Mouse (Mus musculus): ENCODE measurements around the gene Smarcc2. TPM values are rescaled to one million over a fixed set of nuclear protein-coding genes. Genes with fewer than 3 reads are reported as not detected.
"Not testable (repeated sequence)": the region's sequence is repeated elsewhere in the genome, so short reads cannot be mapped to it uniquely, and the experiment has no call there.

Gene Smarcc2
- polyA plus RNA-seq, 1 experiment from 2014 or later, result 149 TPM

DNA sequence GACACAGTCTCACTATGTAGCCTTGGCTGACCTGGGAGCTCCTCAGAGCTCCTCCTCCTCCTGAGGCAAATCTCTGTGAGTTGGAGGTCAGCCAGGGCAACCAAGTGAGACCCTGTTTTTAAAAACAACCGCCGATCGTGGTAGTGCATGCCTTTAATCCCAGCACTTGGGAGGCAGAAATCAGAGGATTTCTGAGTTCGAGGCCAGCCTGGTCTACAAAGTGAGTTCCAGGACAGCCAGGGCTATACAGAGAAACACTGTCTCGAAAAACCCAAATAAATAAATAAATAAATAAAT lies 46.3 kb downstream of the Smarcc2 start:
- not testable (repeated sequence) for H3K4me1 ChIP-seq; H3K9ac ChIP-seq (replicated peaks); ATAC-seq (ENCODE audit: low FRiP score); H3K27ac ChIP-seq (replicated peaks); H3K36me3 ChIP-seq; H3K27me3 ChIP-seq (replicated peaks); H3K4me2 ChIP-seq; H3K9me3 ChIP-seq (replicated peaks); H3K4me3 ChIP-seq (replicated peaks)
- WGBS, result 89% methylated on average over 5 of the region's 5 CpGs

DNA sequence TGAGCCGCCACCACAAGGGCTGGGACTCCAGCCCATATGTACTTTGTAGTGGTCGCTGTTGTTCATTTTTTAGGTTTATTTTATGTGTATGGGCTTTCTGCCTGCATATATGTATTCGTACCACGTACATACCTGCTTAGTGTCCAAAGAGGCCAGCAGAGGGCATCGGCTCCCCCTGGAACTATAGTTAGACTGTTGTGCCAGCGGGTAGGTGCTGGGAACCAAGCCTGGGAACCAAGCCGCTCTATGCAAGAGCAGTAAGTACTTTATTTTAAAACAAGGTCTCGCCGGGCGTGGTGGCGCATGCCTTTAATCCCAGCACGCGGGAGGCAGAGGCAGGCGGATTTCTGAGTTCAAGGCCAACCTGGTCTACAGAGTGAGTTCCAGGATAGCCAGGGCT lies 46.9 kb downstream of the Smarcc2 start:
- ATAC-seq (ENCODE audit: low FRiP score), result no peak
- Histone ChIP-seq H3K4me2 (no peak overlapping the region), H3K9ac (replicated peaks) (no peak overlapping the region), H3K27ac (replicated peaks) (no peak overlapping the region), H3K4me3 (replicated peaks) (no peak overlapping the region), H3K9me3 (replicated peaks) (no peaks in the 10 kb centered on the region), H3K4me1 (0 out of 2 replicates have a peak, but pooled peaks cover 4% of the 10 kb centered on the region), H3K27me3 (replicated peaks) (no peaks in the 10 kb centered on the region), H3K36me3 (0 out of 2 replicates have a peak, but pooled peaks cover 7% of the 10 kb centered on the region)
- WGBS, result 95% methylated on average over 14 of the region's 14 CpGs

DNA sequence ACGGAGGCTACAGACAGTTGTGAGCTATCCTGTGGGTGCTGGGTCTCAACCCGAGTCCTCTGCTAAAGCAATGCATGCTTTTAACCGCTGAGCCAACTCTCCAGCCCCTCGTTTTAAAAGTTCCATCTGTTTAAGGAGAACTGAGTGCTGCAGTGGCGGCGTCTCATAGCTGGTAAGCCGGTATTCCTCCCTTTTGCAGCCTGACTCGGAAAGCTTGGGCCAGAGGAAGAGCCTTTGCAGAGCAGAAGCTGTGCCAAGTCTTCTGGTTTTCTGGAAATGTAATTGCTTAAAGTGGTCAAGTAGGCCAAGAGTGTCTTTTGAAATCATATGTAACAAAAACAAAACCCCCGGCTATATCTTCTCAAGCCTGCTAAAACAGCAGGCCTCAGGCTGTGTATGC lies 49.2 kb downstream of the Smarcc2 start:
- Histone ChIP-seq H3K4me2 (no peak overlapping the region), H3K9ac (replicated peaks) (no peak overlapping the region), H3K4me3 (replicated peaks) (no peak overlapping the region), H3K9me3 (replicated peaks) (no peaks in the 10 kb centered on the region), H3K4me1 (0 out of 2 replicates have a peak, but pooled peaks cover 4% of the 10 kb centered on the region), H3K27ac (replicated peaks) (no peak overlapping the region), H3K27me3 (replicated peaks) (no peaks in the 10 kb centered on the region), H3K36me3 (peaks cover 8% of the 10 kb centered on the region; the same call in 1 of the 2 replicates)
- 84% methylated on average over 9 of the region's 9 CpGs for WGBS
- no peak for ATAC-seq (ENCODE audit: low FRiP score)

DNA sequence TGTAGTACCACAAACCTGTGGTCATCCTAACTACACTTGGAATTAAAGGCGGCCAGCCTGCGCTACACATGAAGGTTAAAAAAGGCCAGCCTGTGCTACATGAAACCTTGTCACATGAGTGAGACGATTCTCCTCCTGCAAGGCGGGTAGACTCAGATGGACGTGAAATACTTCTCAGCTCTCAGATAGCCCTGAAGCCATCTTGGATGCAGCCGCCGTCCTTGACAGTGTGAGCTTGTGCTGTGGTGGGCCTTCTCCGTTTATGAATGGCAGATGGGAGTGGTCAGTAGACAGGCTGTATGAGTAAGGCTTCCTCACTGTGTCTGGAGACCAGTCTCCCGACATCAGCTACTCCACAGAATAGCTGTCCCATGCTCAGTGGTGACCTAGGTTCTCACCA lies 50.2 kb downstream of the Smarcc2 start:
- Histone ChIP-seq H3K36me3 (peaks cover 15% of the 10 kb centered on the region; the same call in 1 of the 2 replicates), H3K9ac (replicated peaks) (no peak overlapping the region), H3K4me2 (no peak overlapping the region), H3K27me3 (replicated peaks) (no peaks in the 10 kb centered on the region), H3K9me3 (replicated peaks) (no peaks in the 10 kb centered on the region), H3K27ac (replicated peaks) (no peak overlapping the region), H3K4me3 (replicated peaks) (no peak overlapping the region), H3K4me1 (0 out of 2 replicates have a peak, but pooled peaks cover 4% of the 10 kb centered on the region)
- WGBS, result 89% methylated on average over 9 of the region's 9 CpGs
- ATAC-seq (ENCODE audit: low FRiP score), result no peak

DNA sequence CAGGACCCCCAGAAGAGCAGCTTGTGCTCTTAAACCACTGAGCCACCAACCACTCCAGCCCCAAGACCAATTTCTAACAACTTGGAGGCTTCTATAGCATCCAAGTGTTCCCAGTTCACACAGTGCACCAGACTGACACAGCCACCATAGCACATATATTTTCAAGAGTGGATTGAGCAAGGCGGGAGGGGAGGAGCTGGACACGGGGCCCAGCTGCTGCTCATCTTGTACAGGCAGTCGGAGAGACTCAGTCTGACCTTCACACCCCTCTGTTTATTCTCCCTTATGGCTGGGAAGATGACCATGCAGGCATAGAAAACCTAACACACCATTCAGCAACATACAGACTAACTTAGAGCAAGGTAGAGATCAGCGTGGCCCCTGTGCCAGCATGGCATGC lies 50.8 kb downstream of the Smarcc2 start:
- Histone ChIP-seq H3K4me2 (no peak overlapping the region), H3K36me3 (peaks cover 15% of the 10 kb centered on the region; the same call in 1 of the 2 replicates), H3K4me3 (replicated peaks) (no peak overlapping the region), H3K27me3 (replicated peaks) (no peaks in the 10 kb centered on the region), H3K27ac (replicated peaks) (no peak overlapping the region), H3K9me3 (replicated peaks) (no peaks in the 10 kb centered on the region), H3K4me1 (no peaks in the 10 kb centered on the region), H3K9ac (replicated peaks) (no peak overlapping the region)
- 84% methylated on average over 4 of the region's 4 CpGs for WGBS
- no peak for ATAC-seq (ENCODE audit: low FRiP score)

DNA sequence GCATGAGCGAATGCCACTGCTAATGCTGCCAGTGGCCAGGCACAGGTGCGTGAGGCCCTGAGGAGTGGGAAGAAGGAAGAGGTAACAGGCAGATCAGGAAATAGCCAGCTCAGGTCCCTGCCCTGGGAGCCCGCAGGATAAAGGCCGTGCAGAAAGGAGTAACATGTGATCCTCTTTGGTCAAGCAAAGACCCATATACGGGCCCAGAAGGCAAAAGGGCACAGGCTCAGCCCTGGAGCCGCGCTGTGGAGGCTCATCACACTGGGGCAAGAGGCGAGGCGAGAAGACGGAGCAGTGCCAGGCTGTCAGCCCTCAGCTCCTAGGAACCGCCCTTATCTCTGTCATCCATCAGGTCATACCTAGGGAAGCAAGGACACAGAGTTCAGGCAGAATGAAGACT lies 51.3 kb downstream of the Smarcc2 start:
- H3K27me3 ChIP-seq (replicated peaks), result no peaks in the 10 kb centered on the region
- H3K9me3 ChIP-seq (replicated peaks), result no peaks in the 10 kb centered on the region
- H3K36me3 ChIP-seq, result peaks cover 15% of the 10 kb centered on the region; the same call in 1 of the 2 replicates
- no peak overlapping the region for H3K4me3 ChIP-seq (replicated peaks)
- no peak overlapping the region for H3K9ac ChIP-seq (replicated peaks)
- 92% methylated on average over 11 of the region's 11 CpGs for WGBS
- no peak for ATAC-seq (ENCODE audit: low FRiP score)
- H3K4me1 ChIP-seq, result no peaks in the 10 kb centered on the region
- H3K4me2 ChIP-seq, result no peak overlapping the region
- H3K27ac ChIP-seq (replicated peaks), result no peak overlapping the region

DNA sequence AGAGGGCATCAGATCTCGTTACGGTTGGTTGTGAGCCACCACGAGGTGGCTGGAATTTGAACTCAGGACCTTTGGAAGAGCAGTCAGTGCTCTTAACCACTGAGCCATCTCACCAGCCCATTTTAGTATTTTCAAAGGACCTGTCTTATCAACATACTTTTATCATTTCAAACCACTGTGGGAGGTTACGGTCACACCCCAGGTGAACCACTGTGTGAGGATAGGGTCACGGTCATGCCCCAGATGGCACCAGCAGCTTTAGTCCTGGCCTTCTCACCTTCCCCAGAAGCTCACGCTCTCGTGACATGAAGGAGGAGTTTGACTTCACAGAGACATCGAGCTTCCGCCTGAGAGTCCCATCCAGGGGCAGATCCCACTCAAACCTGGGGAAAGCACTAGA lies 52.1 kb downstream of the Smarcc2 start:
- no peak for ATAC-seq (ENCODE audit: low FRiP score)
- H3K4me1 ChIP-seq, result no peaks in the 10 kb centered on the region
- no peak overlapping the region for H3K27ac ChIP-seq (replicated peaks)
- H3K36me3 ChIP-seq, result peaks cover 16% of the 10 kb centered on the region; the same call in 1 of the 2 replicates
- H3K9me3 ChIP-seq (replicated peaks), result no peaks in the 10 kb centered on the region
- no peak overlapping the region for H3K4me2 ChIP-seq
- H3K4me3 ChIP-seq (replicated peaks), result no peak overlapping the region
- 91% methylated on average over 9 of the region's 9 CpGs for WGBS
- no peaks in the 10 kb centered on the region for H3K27me3 ChIP-seq (replicated peaks)
- H3K9ac ChIP-seq (replicated peaks), result no peak overlapping the region

DNA sequence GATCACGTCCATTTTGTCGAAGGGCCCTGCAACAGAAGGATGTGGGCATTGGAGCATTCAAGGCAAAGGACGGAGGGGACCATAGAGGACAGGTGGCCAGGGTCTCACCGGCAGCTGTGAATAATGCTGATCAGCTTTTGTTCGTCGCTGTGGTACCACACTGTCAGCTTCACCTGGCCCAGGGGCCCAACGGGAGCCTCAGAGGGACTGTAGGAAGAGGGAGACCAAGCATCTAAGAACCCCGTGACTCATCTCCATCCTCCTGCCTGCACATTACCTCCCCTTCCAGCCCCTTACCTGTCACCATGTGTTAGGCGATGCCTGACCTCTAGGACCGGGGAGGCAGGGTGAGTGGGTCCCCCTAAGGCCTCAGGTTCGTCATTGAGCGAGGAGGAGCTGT lies 52.7 kb downstream of the Smarcc2 start:
- Histone ChIP-seq H3K4me2 (no peak overlapping the region), H3K36me3 (peaks cover 21% of the 10 kb centered on the region; the same call in 1 of the 2 replicates), H3K9me3 (replicated peaks) (no peaks in the 10 kb centered on the region), H3K27me3 (replicated peaks) (peaks cover 5% of the 10 kb centered on the region; the same call in 1 of the 2 replicates), H3K4me3 (replicated peaks) (no peak overlapping the region), H3K27ac (replicated peaks) (no peak overlapping the region), H3K4me1 (no peaks in the 10 kb centered on the region), H3K9ac (replicated peaks) (no peak overlapping the region)
- ATAC-seq (ENCODE audit: low FRiP score), result no peak
- 87% methylated on average over 12 of the region's 12 CpGs for WGBS

DNA sequence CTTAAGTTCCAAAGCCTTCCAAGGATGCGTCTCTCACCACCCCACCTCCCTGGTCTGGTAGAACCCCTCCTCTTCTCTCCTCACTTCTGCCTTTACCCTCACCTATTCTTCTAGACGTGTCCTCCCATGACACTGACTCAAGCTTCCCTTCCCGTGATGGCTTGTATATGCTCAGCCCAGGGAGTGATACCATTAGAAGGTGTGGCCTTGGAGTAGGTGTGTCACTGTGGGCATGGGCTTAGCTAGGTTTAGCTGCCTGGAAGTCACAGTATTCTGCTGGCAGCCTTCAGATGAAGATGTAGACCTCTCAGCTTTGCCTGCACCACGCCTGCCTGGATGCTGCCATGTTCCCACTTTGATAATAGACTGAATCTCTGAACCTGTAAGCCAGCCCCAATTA lies 56.0 kb downstream of the Smarcc2 start:
- Histone ChIP-seq H3K9ac (replicated peaks) (no peak overlapping the region), H3K27me3 (replicated peaks) (peaks cover 12% of the 10 kb centered on the region; the same call in 1 of the 2 replicates), H3K27ac (replicated peaks) (no peak overlapping the region), H3K9me3 (replicated peaks) (no peaks in the 10 kb centered on the region), H3K4me1 (no peaks in the 10 kb centered on the region), H3K4me3 (replicated peaks) (no peak overlapping the region), H3K36me3 (peaks cover 22% of the 10 kb centered on the region; the same call in 1 of the 2 replicates), H3K4me2 (no peak overlapping the region)
- 92% methylated on average over 4 of the region's 4 CpGs for WGBS
- no peak for ATAC-seq (ENCODE audit: low FRiP score)

DNA sequence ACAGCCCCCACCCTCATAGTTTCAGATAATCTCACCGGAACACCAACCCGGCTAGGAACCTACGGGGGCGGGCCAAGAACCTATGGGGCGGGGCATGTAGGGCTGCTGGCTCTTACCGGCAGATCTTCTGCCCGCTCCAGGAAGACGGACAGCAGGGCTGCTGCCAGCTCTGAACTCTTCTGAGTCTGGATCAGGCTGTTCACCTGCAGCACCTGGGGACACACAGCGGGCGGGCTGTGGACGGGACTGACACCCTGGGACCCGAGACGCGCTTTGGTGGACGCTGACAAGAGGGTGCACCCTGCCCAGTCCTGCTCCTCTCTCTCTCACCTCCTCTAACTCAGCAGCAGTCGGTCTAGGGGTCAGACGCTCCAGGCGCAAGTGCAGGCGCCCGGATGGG lies 57.0 kb downstream of the Smarcc2 start:
- H3K4me3 ChIP-seq (replicated peaks), result no peak overlapping the region
- H3K9me3 ChIP-seq (replicated peaks), result no peaks in the 10 kb centered on the region
- 20% methylated on average over 20 of the region's 20 CpGs for WGBS
- H3K27me3 ChIP-seq (replicated peaks), result peaks cover 12% of the 10 kb centered on the region; the same call in 1 of the 2 replicates
- no peak overlapping the region for H3K9ac ChIP-seq (replicated peaks)
- ATAC-seq (ENCODE audit: low FRiP score), result no peak; the same call in 1 of the 2 replicates
- peaks cover 28% of the 10 kb centered on the region for H3K36me3 ChIP-seq
- H3K27ac ChIP-seq (replicated peaks), result no peak overlapping the region
- no peaks in the 10 kb centered on the region for H3K4me1 ChIP-seq
- no peak overlapping the region for H3K4me2 ChIP-seq

DNA sequence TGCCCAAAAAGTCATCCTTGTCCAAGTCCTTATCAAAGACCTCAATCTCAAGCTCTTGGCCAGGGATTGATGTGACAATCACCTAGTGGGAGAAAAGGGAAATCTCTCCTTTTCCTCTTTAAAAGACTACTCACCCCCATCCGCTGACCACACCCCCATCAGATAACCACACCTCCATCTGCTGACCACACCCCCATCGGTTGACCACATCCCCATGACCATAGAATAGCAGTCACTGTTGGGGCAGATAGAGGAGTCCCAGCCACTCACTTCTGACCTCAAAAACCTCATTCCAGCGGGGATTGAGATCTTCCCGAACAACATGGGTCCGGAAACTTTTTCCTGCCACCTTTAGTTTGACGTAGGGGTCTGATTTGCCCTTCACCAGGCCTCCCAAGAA lies 57.6 kb downstream of the Smarcc2 start:
- Histone ChIP-seq H3K9ac (replicated peaks) (no peak overlapping the region), H3K4me2 (no peak overlapping the region), H3K4me1 (no peaks in the 10 kb centered on the region), H3K36me3 (peaks cover 28% of the 10 kb centered on the region), H3K27ac (replicated peaks) (no peak overlapping the region), H3K9me3 (replicated peaks) (no peaks in the 10 kb centered on the region), H3K4me3 (replicated peaks) (no peak overlapping the region), H3K27me3 (replicated peaks) (peaks cover 12% of the 10 kb centered on the region; the same call in 1 of the 2 replicates)
- WGBS, result 34% methylated on average over 6 of the region's 6 CpGs
- no peak for ATAC-seq (ENCODE audit: low FRiP score)

DNA sequence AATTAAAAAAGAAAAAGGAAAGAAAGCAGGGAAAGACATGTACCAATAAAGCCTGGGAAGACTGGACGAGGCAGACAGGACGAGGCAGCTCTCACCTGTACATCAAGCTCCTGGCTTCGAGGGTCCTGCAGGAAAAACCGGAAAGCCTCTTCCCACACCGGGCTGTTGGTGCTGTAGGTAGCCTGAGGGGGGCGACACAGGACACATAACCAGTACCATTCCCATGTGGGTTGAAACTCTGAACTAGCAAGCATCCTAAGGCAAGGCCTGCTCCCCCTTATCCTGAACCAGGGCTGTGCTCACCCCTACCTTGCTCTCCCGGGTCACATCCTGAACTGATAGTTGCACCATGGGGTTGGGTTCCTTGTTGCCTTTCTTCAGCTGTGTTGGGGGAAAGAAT lies 59.8 kb downstream of the Smarcc2 start:
- Histone ChIP-seq H3K27ac (replicated peaks) (no peak overlapping the region), H3K9ac (replicated peaks) (no peak overlapping the region), H3K4me1 (peaks cover 2% of the 10 kb centered on the region; the same call in 1 of the 2 replicates), H3K9me3 (replicated peaks) (no peaks in the 10 kb centered on the region), H3K4me3 (replicated peaks) (no peak overlapping the region), H3K36me3 (peaks cover 22% of the 10 kb centered on the region), H3K27me3 (replicated peaks) (peaks cover 12% of the 10 kb centered on the region; the same call in 1 of the 2 replicates), H3K4me2 (no peak overlapping the region)
- ATAC-seq (ENCODE audit: low FRiP score), result no peak
- WGBS, result 77% methylated on average over 7 of the region's 7 CpGs

DNA sequence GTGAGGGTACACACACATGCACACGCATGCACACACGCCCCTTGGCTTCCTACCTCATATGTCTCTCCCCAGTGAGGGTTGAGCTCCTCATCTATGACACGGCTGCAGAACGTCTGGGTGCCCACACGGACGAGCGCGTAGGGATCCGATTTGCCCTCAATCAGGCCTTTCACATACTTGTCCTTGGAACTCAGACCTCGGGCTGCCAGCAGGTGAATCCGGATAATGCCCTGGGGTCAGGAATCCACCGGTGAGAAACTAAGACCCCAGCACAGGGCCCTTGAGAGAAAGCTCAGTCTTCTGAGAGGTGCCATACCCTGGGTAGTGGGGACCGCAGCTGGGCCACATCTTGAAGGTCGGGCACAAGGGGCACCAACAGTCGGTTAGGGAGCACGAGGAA lies 61.5 kb downstream of the Smarcc2 start:
- 89% methylated on average over 16 of the region's 16 CpGs for WGBS
- no peak for ATAC-seq (ENCODE audit: low FRiP score)
- H3K4me3 ChIP-seq (replicated peaks), result no peak overlapping the region

More for the DNA sequence above, 61.5 kb downstream of the Smarcc2 start:
- Histone ChIP-seq H3K27ac (replicated peaks) (no peak overlapping the region), H3K9ac (replicated peaks) (no peak overlapping the region), H3K27me3 (replicated peaks) (peaks cover 12% of the 10 kb centered on the region; the same call in 1 of the 2 replicates), H3K36me3 (peaks cover 20% of the 10 kb centered on the region), H3K9me3 (replicated peaks) (no peaks in the 10 kb centered on the region), H3K4me1 (peaks cover 19% of the 10 kb centered on the region), H3K4me2 (no peak overlapping the region)

Measured in neural tube, embryonic 15.5 days (tissue).